Mouse (Mus musculus) fibroblast of lung, adult 2 months (primary cell): ENCODE data around the gene Ctsq.
"Not testable (repeated sequence)": the region's sequence is repeated elsewhere in the genome, so short reads cannot be mapped to it uniquely, and the experiment has no call there.

Experiments
- DNase-seq: peaks from one replicate; pipeline ENCODE4 v3.0.0-alpha.2; 2011; ENCODE audit warnings: low read depth

Gene Ctsq

DNA sequence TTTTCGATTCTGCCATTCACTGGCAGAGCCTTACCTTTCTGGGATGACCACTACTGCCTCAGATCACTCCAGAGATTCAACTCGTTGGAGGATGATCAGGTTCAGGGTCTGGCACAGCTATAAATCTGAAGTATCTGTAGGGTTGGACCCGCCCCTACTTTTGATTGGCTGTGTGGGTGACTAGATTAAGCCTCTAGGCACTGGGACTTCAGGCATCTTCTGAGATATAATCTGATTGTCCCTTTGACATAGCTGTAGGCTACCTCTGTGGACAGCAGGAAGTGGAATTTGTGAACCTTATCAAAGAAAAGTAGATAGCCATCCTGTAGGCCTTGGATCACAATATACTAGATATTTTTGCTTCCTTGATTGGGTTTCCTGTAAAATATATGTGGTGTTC, at the start of gene Ctsq:
TSS of gene Ctsq (minus strand) at position 101 of the 400 bp plus-strand sequence.
- no peak for DNase-seq

DNA sequence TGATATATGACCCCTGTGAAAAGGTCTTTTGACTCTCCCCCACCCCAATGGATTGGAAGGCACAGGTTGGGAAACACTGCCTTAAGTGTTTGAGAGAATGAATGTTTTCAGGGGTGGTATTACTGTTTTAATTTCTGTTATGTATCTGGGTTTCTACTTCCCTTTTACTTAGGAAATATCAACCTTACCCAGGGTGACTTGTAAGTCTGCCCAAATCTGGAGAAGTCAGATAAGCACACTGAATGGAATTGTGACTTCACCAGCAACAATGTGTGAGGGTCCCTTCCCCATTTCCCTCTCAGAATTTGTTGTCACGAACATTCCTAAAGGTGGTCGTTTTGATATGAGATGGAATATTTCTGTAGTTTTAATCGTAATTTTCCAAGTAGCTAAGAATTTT, 17.6 kb downstream of the Ctsq start:
- no peak for DNase-seq

DNA sequence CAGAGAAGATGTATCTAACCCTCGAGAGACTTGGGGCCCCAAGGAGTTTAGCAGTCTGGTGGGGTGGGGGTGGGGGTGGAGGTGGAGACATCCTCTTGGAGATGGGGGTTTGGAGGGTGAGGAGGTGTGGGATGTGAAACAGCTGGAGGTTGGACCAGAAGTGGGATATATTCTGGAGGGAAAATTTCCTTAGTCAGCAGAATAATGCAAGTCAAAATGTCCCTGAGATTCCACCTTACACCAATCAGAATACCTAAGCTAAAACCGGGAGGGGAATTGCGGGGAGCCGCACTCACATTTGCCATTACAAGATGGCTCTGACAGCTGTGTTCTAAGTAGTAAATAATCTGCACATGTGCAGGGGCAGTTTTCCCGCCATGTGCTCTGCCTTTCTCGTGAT, 18.6 kb downstream of the Ctsq start:
- DNase-seq: no peak

DNA sequence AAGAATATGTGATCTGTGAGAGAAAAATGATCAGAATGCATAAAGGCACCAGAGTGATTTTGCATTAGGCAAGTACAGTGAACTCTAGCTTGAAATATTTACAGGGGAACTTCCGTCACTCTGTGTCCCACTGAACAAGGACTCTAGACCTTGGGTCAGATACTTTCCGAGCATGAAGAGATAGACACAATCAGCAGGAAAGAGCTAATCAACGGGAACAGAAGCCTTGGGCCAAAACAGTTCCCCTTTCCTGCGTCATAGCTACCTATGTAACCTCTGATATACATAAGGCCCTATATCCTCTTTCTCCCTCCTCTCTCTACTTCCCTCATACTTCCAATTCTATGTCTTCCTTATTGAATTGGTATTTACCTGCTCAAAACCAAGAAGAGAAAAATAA, 30.3 kb downstream of the Ctsq start:
- no peak for DNase-seq

DNA sequence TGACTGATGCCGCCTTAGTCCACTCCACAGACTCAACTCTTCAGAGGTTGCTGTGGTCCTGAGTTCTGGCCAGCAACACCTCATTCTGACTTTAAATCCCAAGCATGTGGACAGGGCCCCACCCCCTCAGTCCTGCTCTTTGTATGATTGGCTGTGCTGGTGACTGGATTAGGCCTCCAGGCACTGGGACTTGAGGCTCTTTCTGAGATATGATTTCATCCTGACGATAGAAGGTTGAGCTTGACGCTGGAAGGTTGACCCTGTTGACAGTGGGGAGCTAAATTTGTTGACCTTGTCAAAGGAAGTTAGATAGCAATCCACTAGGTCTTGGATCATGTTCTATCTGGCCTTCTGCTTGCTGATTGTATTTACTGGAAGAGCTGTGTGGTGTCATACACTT, 34.6 kb downstream of the Ctsq start, which contains the start of gene Ctsj:
TSS of gene Ctsj (minus strand) at position 101 of the 400 bp plus-strand sequence.
- DNase-seq: no peak

DNA sequence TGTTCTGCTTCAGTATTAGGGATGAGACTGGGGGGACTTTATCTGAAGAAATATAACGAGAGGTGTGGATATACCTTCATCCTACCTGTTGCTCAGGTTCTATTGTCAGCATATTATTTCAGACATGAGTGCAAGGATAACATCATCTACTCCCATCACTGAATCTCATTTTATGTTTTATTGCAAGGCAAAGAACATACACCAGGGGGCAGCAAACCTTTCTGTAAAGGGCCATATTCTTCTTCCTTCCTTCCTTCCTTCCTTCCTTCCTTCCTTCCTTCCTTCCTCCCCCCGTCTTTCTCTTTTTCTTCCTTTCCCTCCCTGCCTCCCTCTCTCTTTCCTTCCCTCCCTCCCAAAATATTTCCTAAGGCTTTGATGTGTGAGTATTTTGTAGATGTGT, 42.8 kb downstream of the Ctsq start:
- no peak for DNase-seq

DNA sequence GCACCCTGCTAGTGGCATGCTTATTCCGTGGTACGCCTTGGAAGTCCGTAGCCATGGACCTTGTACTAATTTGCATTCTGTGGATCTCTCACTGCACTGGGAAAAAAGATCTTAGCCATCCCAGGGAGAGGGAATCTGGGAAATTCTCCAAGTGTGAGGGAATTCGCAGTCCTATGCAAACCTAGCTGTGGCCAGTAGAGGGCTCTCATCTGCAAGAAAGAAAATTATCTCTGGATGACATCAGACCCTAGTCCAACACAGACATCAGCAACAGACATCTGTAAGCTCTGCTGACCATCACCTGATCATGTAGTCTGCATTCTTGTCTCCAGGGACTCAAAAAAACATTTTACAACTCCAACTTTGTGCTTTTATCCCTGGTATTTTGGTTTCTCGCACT, 53.5 kb downstream of the Ctsq start:
- DNase-seq: not testable (repeated sequence)
